ENCODE assay signal across 8 mouse cellular contexts in the genomic region with DNA sequence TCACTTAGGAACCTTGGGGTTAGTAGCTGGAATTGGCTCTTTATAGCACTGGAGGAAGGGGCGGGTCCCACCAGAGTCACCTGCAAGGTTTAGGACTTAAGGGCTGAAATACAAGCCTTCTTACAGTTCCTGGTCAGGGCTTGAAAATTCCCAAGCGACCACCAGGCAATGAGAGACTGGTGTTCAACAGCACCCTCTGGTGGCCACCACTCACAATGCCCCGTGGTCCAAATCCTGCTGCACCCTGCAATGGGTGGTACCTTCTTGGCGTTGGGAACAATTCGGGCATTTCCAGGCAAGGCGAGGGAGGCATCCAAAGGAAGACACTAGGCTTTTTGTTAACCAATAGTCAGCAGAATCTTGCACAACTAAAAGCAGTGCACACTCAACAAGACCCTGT. TPM values are rescaled to one million over a fixed set of nuclear protein-coding genes. Genes with fewer than 3 reads are reported as not detected.
A peak's percentile ranks its signal among the peaks of the same experiment; 100 is the strongest.
DNase-seq lines count a peak whose midpoint lies in the region; ATAC-seq and TF ChIP-seq lines count a peak whose summit lies in the region.
"Had no signal": no experiment of that assay in that cellular context is flagged by ENCODE, and none has a peak within 500 bp of the region (broad histone marks: within the 10 kb centered on the region; RNA-seq: fewer than 3 reads in every experiment).

No protein-coding gene starts in this region.

- no peak overlapping the region for H3K4me2 ChIP-seq in intestine, postnatal 0 days (replicated peaks; ENCODE audit: low read depth)
- no peak overlapping the region for H3K4me2 ChIP-seq in intestine, embryonic 15.5 days (replicated peaks)
- H3K4me2 ChIP-seq in CH12.LX (ENCODE audit: insufficient read depth, low read depth, poor library complexity, severe bottlenecking) = no peak overlapping the region
- no peak overlapping the region for H3K4me2 ChIP-seq in midbrain, embryonic 11.5 days

- no peaks in the 10 kb centered on the region for H3K4me1 ChIP-seq in intestine, postnatal 0 days (replicated peaks; ENCODE audit: control insufficient read depth, insufficient read depth, low read length)
- no peaks in the 10 kb centered on the region; the same call in 1 of the 2 replicates for H3K4me1 ChIP-seq in intestine, embryonic 15.5 days (replicated peaks)
- peaks cover 13 to 23% of the 10 kb centered on the region in 2 experiments for H3K4me1 ChIP-seq in CH12.LX (ENCODE audit: control insufficient read depth in 1 of 2, insufficient read depth in 2 of 2)
- H3K4me1 ChIP-seq in small intestine, adult 2 months (ENCODE audit: control insufficient read depth, insufficient read depth, insufficient read length, low read length) = peaks cover 6% of the 10 kb centered on the region; the same call in 1 of the 2 replicates
- no peaks in the 10 kb centered on the region for H3K4me1 ChIP-seq in midbrain, embryonic 11.5 days (ENCODE audit: control insufficient read depth, insufficient read depth, low read length)

- TF ChIP-seq EP300 in CH12.LX (IDR thresholded peaks at IDR 0.05; ENCODE audit: low read length) = no peak

- peak; percentile 33 for DNase-seq in CH12.LX (ENCODE audit: extremely low read depth)
- DNase-seq in T-cell, adult 2 months (ENCODE audit: low spot score) = peak; percentile 25
- peak; percentile 58 for DNase-seq in kidney, postnatal 10 days
- DNase-seq in midbrain, embryonic 11.5 days (ENCODE audit: low spot score, missing footprints) = no peak

- no peaks in the 10 kb centered on the region for H3K36me3 ChIP-seq in intestine, postnatal 0 days (ENCODE audit: control insufficient read depth, insufficient read depth)
- no peaks in the 10 kb centered on the region for H3K36me3 ChIP-seq in intestine, embryonic 15.5 days
- H3K36me3 ChIP-seq in CH12.LX (replicated peaks in 1 of 2; ENCODE audit: control insufficient read depth in 1 of 2, insufficient read depth in 1 of 2, low read length in 1 of 2) = no peaks in the 10 kb centered on the region
- H3K36me3 ChIP-seq in small intestine, adult 2 months (ENCODE audit: control insufficient read depth, insufficient read depth, low read length) = no peaks in the 10 kb centered on the region
- H3K36me3 ChIP-seq in midbrain, embryonic 11.5 days (ENCODE audit: control insufficient read depth, insufficient read depth, low read length) = peaks cover 4% of the 10 kb centered on the region; the same call in 1 of the 2 replicates

- TF ChIP-seq RAD21 in CH12.LX (IDR thresholded peaks at IDR 0.05; ENCODE audit: low read depth, low read length) = peak; percentile 45

- no peak overlapping the region for H3K9ac ChIP-seq in intestine, postnatal 0 days (ENCODE audit: low read depth, low read length)
- H3K9ac ChIP-seq in intestine, embryonic 15.5 days = no peak overlapping the region
- H3K9ac ChIP-seq in CH12.LX (ENCODE audit: insufficient read depth, low read depth) = no peak overlapping the region
- no peak overlapping the region for H3K9ac ChIP-seq in midbrain, embryonic 11.5 days (ENCODE audit: low read length)

- H3K27ac ChIP-seq in intestine, postnatal 0 days (ENCODE audit: low read depth, low read length) = peak overlapping the region; percentile 4; the same call in 1 of the 2 replicates
- no peak overlapping the region for H3K27ac ChIP-seq in intestine, embryonic 15.5 days
- no peak overlapping the region for H3K27ac ChIP-seq in CH12.LX (ENCODE audit: insufficient read depth, low read depth)
- H3K27ac ChIP-seq in small intestine, adult 2 months (ENCODE audit: insufficient read depth, low read depth, low read length) = no peak overlapping the region
- H3K27ac ChIP-seq in midbrain, embryonic 11.5 days (ENCODE audit: low read depth, low read length) = no peak overlapping the region
- H3K27ac ChIP-seq: macrophage had no signal

- TF ChIP-seq POLR2A in CH12.LX (IDR thresholded peaks at IDR 0.05; ENCODE audit: low read depth, low read length) = no peak
- no peak for TF ChIP-seq POLR2A in small intestine, adult 2 months (IDR thresholded peaks at IDR 0.05; ENCODE audit: low read depth, low read length)

- ATAC-seq in intestine, postnatal 0 days = no peak
- no peak for ATAC-seq in intestine, embryonic 15.5 days
- ATAC-seq in midbrain, embryonic 11.5 days (ENCODE audit: low FRiP score) = no peak

- WGBS in intestine, postnatal 0 days = 63% methylated on average over 6 of the region's 6 CpGs
- whole genome bisulfite sequencing in intestine, embryonic 15.5 days = 58% methylated on average over 6 of the region's 6 CpGs
- 53% methylated on average over 6 of the region's 6 CpGs for WGBS in small intestine, adult 2 months
- 59% methylated on average over 6 of the region's 6 CpGs for WGBS in midbrain, embryonic 11.5 days

- H3K4me3 ChIP-seq in intestine, postnatal 0 days (ENCODE audit: low read depth, low read length) = no peak overlapping the region
- no peak overlapping the region for H3K4me3 ChIP-seq in intestine, embryonic 15.5 days (replicated peaks)
- H3K4me3 ChIP-seq in CH12.LX (replicated peaks in 1 of 3; ENCODE audit: low read depth in 2 of 3, low read length in 2 of 3, poor library complexity in 1 of 3) = no peak overlapping the region
- no peak overlapping the region for H3K4me3 ChIP-seq in small intestine, adult 2 months (ENCODE audit: low read depth, low read length)
- H3K4me3 ChIP-seq in midbrain, embryonic 11.5 days (ENCODE audit: low read depth, low read length) = no peak overlapping the region

- H3K27me3 ChIP-seq in intestine, postnatal 0 days (replicated peaks; ENCODE audit: control insufficient read depth, insufficient read depth, low read length) = no peaks in the 10 kb centered on the region
- H3K27me3 ChIP-seq in intestine, embryonic 15.5 days (replicated peaks) = no peaks in the 10 kb centered on the region
- peaks cover 65% of the 10 kb centered on the region for H3K27me3 ChIP-seq in CH12.LX (replicated peaks)
- H3K27me3 ChIP-seq in small intestine, adult 2 months (ENCODE audit: control insufficient read depth, insufficient read depth, low read length) = no peaks in the 10 kb centered on the region
- H3K27me3 ChIP-seq in midbrain, embryonic 11.5 days (ENCODE audit: control insufficient read depth, insufficient read depth, low read length) = no peaks in the 10 kb centered on the region

- in situ Hi-C loops in CH12.LX (cut with MboI; ENCODE audit: low pct_ligation_motif_present, low pct_unique_long_range_greater_than_20kb, low sequenced_read_pairs) = no loop called here

- H3K79me2 ChIP-seq in CH12.LX (replicated peaks; ENCODE audit: control insufficient read depth, extremely low read depth, insufficient read depth, poor library complexity, severe bottlenecking) = no peaks in the 10 kb centered on the region

- dilution Hi-C loops in CH12.LX (cut with MboI; ENCODE audit: extremely low pct_ligation_motif_present, extremely low pct_unique_long_range_greater_than_20kb, low sequenced_read_pairs) = no loop called here

- TF ChIP-seq CTCF in intestine, postnatal 0 days (IDR thresholded peaks at IDR 0.05; ENCODE audit: low read depth) = peak; percentile 78
- peak; percentile 54 to 70 for TF ChIP-seq CTCF in CH12.LX (conservative IDR thresholded peaks at IDR 0.05 in 1 of 2, IDR thresholded peaks at IDR 0.05 in 1 of 2; ENCODE audit: low read depth in 2 of 2, low read length in 2 of 2)
- TF ChIP-seq CTCF in small intestine, adult 2 months (IDR thresholded peaks at IDR 0.05; ENCODE audit: extremely low read depth, insufficient read length, insufficient replicate concordance, low read depth, low read length) = peak; percentile 82

- no peaks in the 10 kb centered on the region for H3K9me3 ChIP-seq in intestine, postnatal 0 days (ENCODE audit: control insufficient read depth)
- H3K9me3 ChIP-seq in intestine, embryonic 15.5 days = no peaks in the 10 kb centered on the region
- H3K9me3 ChIP-seq in CH12.LX (replicated peaks; ENCODE audit: low read length) = peaks cover 18% of the 10 kb centered on the region
- H3K9me3 ChIP-seq in midbrain, embryonic 11.5 days (ENCODE audit: control insufficient read depth, low read length) = no peaks in the 10 kb centered on the region; the same call in 1 of the 2 replicates

TF ChIP-seq in CH12.LX, 34 proteins besides CTCF, POLR2A, EP300 and RAD21:
- TF ChIP-seq MAZ (IDR thresholded peaks at IDR 0.05; ENCODE audit: low read depth, low read length) = no peak
- TF ChIP-seq SMC3 (IDR thresholded peaks at IDR 0.05; ENCODE audit: low read depth, low read length) = peak; percentile 55

RNA-seq across cellular contexts. Expression of a gene that starts 30.4 kb away (rescaled TPM):
- 65.0 and 66.5 TPM in 2 replicates for polyA plus RNA-seq in intestine, postnatal 0 days (2015; fragmentation: Nextera tagmentation; extraction: Ambion mirVana)
- polyA plus RNA-seq in intestine, embryonic 15.5 days (2015; fragmentation: Nextera tagmentation; extraction: Ambion mirVana) = 32.6 and 36.4 TPM in 2 replicates
- total RNA-seq in CH12.LX (2012; rRNA removed) = 3.7 and 4.5 TPM in 2 replicates
- total RNA-seq in CH12.LX (2014; rRNA removed) = 1.8 and 2.0 TPM in 2 replicates
- polyA plus RNA-seq in CH12.LX (2012; ENCODE audit: insufficient read length, low read depth) = 1.2 and 1.4 TPM in 2 replicates
- polyA plus RNA-seq in small intestine, adult 2 months (2012; rRNA removed) = 98.0 and 283 TPM in 2 replicates
- polyA plus RNA-seq in midbrain, embryonic 11.5 days (2014; fragmentation: Nextera tagmentation; extraction: Ambion mirVana) = 25.9 and 27.9 TPM in 2 replicates

RNA-seq across cellular contexts. Expression of a gene that starts 41.8 kb away (rescaled TPM):
- polyA plus RNA-seq in intestine, postnatal 0 days (2015; fragmentation: Nextera tagmentation; extraction: Ambion mirVana) = 11.8 and 12.2 TPM in 2 replicates
- 12.3 and 13.1 TPM in 2 replicates for polyA plus RNA-seq in intestine, embryonic 15.5 days (2015; fragmentation: Nextera tagmentation; extraction: Ambion mirVana)
- total RNA-seq in CH12.LX (2012; rRNA removed) (27.8 and 35.4 TPM in 2 replicates), CH12.LX (2014; rRNA removed) (21.3 and 22.8 TPM in 2 replicates)
- polyA plus RNA-seq in CH12.LX (2012; ENCODE audit: insufficient read length, low read depth) = 32.4 and 38.3 TPM in 2 replicates
- polyA plus RNA-seq in small intestine, adult 2 months (2012; rRNA removed) = 62.5 and 88.1 TPM in 2 replicates
- 5.8 and 9.4 TPM in 2 replicates for polyA plus RNA-seq in midbrain, embryonic 11.5 days (2014; fragmentation: Nextera tagmentation; extraction: Ambion mirVana)

Comparison
In these comparisons a context has a peak if more than half of its experiments do, and no peak if none do; other contexts are left out.
1. RNA of a gene that starts 30.4 kb away (polyA plus RNA-seq): 98.0 to 283 TPM in small intestine, adult 2 months, 65.0 to 66.5 TPM in intestine, postnatal 0 days, 32.6 to 36.4 TPM in intestine, embryonic 15.5 days and 25.9 to 27.9 TPM in midbrain, embryonic 11.5 days; 1.2 to 1.4 TPM in CH12.LX; every median in the first group is over 10 times any median in the second.
2. Peak in every context shown above with its lines, with median percentiles within 50 percentile points of each other: CTCF ChIP-seq.